Mouse (Mus musculus) hindbrain, embryonic 14.5 days (tissue): ENCODE measurements at regions not wholly inside any gene's neighbourhood (a gene's known extent, or its start where the extent isn't known, plus 50 kb on each side); places are given as distances from the start of the nearest gene placed in this dataset.

Experiments
- ATAC-seq: fragments of 200-750 bp; cut with Nextera tagmentation; 2 replicates; pipeline ENCODE4 v1.8.0; 2017; ENCODE audit warnings: moderate number of reproducible peaks, mild to moderate bottlenecking, moderate TSS enrichment, moderate library complexity; ENCODE audit not compliant: low FRiP score
- DNase-seq: peaks from one replicate; pipeline ENCODE4 v3.0.0-alpha.2; 2015; ENCODE audit warnings: low spot score
- H3K27ac ChIP-seq: fragments of 300-500 bp; sonication (generic); 2 replicates; pipeline ENCODE4 v1.5.1; 2014; ENCODE audit warnings: mild to moderate bottlenecking, moderate library complexity
- H3K27me3 ChIP-seq: fragments of 300-500 bp; sonication (generic); 2 replicates; pipeline ENCODE4 v1.6.1; 2014; ENCODE audit warnings: mild to moderate bottlenecking, low read length, mixed read lengths; ENCODE audit not compliant: control insufficient read depth, insufficient read depth
- H3K36me3 ChIP-seq: fragments of 300-500 bp; sonication (generic); replicated peaks from 2 replicates; pipeline ENCODE4 v1.6.1; 2014; ENCODE audit not compliant: control insufficient read depth, insufficient read depth
- H3K4me1 ChIP-seq: fragments of 300-500 bp; sonication (generic); replicated peaks from 2 replicates; pipeline ENCODE4 v1.6.1; 2014; ENCODE audit warnings: antibody characterized with exemption, low read length, mixed read lengths; ENCODE audit not compliant: control insufficient read depth, insufficient read depth
- H3K4me2 ChIP-seq: fragments of 300-500 bp; sonication (generic); replicated peaks from 2 replicates; pipeline ENCODE4 v1.6.1; 2014; ENCODE audit warnings: mild to moderate bottlenecking, moderate library complexity
- H3K4me3 ChIP-seq: fragments of 300-500 bp; sonication (generic); replicated peaks from 2 replicates; pipeline ENCODE4 v1.5.1; 2014; ENCODE audit warnings: mild to moderate bottlenecking, low read length
- H3K9ac ChIP-seq: fragments of 300-500 bp; sonication (generic); 2 replicates; pipeline ENCODE4 v1.6.1; 2014
- H3K9me3 ChIP-seq: fragments of 300-500 bp; sonication (generic); 2 replicates; pipeline ENCODE4 v1.6.1; 2016; ENCODE audit warnings: low read length; ENCODE audit not compliant: control insufficient read depth
- WGBS: fragments of 180-500 bp; shearing (Covaris S2); extraction: QIAGEN DNeasy Blood & Tissue Kit; methylation state at CpG from one replicate; pipeline ENCODE4 v1.1.7; 2014; 5-methylcytosine and 5-hydroxymethylcytosine counted together

GRCm38 (mm10) chr13:6085891-6086290 is 224.6 kb downstream of the Klf6 start:
- Histone ChIP-seq H3K9me3 (no peaks in the 10 kb centered on the region), H3K9ac (no peak overlapping the region), H3K27me3 (no peaks in the 10 kb centered on the region), H3K4me3 (no peak overlapping the region), H3K36me3 (no peaks in the 10 kb centered on the region), H3K27ac (no peak overlapping the region), H3K4me1 (no peaks in the 10 kb centered on the region), H3K4me2 (no peak overlapping the region)
- WGBS, result 68% methylated on average over 2 of the region's 2 CpGs
- ATAC-seq, result no peak
- no peak for DNase-seq

DNA sequence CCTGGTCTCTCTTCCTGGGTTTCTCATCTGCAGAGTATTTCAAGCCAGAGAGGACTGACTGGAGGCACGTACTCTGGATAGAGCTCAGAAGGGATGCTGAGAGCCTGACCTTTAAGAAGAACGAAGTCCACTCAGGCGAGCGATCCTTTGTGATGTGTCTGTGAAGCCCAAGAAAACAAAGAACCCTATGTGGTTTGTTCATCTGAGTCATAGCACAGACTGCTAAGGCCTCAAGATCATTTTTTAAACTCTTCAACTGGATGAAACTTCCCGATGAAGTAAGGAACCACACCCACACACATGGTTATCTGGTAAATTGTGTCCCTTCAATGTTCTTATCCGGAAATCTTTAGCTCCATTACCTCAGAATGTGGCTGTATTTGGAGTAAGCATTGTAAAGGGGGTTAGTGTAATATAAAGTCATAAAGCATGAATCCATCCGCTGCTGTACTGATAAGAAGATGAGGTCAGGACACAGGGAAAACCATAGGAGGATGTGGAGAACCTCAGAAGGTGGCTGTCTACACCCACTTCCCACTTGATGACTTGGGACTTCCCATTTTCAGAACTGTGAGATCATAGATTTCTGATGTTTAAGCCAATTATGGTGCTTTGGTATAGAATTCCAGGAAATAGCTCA is 247.9 kb downstream of the Klf6 start:
- WGBS, result 84% methylated on average over 7 of the region's 7 CpGs

GRCm38 (mm10) chr13:6119703-6120102 is 258.4 kb downstream of the Klf6 start:
- Histone ChIP-seq H3K4me2 (no peak overlapping the region), H3K9me3 (no peaks in the 10 kb centered on the region), H3K4me1 (no peaks in the 10 kb centered on the region), H3K9ac (no peak overlapping the region), H3K27ac (no peak overlapping the region), H3K4me3 (no peak overlapping the region), H3K27me3 (no peaks in the 10 kb centered on the region), H3K36me3 (no peaks in the 10 kb centered on the region)
- WGBS, result 97% methylated on average over 1 of the region's 1 CpGs
- DNase-seq (no peak), ATAC-seq (no peak)

More for the DNA sequence above, 247.9 kb downstream of the Klf6 start:
- H3K4me1 ChIP-seq, result no peaks in the 10 kb centered on the region
- H3K9ac ChIP-seq, result no peak overlapping the region
- no peak overlapping the region for H3K27ac ChIP-seq
- ATAC-seq (no peak), DNase-seq (no peak)
- no peaks in the 10 kb centered on the region for H3K27me3 ChIP-seq
- H3K4me3 ChIP-seq, result no peak overlapping the region
- H3K4me2 ChIP-seq, result no peak overlapping the region
- H3K36me3 ChIP-seq, result no peaks in the 10 kb centered on the region
- H3K9me3 ChIP-seq, result no peaks in the 10 kb centered on the region

DNA sequence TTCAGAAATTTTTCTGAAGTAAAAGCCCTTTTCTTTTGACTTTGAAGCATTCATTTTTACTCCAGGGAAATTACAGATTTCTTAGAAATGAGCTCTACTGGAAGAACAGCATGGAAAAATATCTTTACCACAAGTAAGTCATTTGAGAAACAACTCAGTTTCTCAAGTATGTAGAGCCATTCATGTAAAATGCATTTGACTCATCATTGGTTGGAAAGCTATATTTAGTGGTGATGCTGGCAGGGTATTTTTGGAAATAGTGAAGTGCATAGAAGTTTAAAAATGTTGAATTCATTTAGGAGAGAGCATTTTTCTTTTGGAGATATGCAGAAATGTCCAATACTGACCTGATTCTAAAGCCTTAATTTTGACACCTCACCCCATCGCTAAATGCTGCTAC is 266.0 kb downstream of the Klf6 start:
- Histone ChIP-seq H3K4me3 (no peak overlapping the region), H3K36me3 (no peaks in the 10 kb centered on the region), H3K27me3 (no peaks in the 10 kb centered on the region), H3K9me3 (no peaks in the 10 kb centered on the region), H3K27ac (no peak overlapping the region), H3K4me2 (no peak overlapping the region), H3K4me1 (no peaks in the 10 kb centered on the region), H3K9ac (no peak overlapping the region)
- no peak for ATAC-seq
- WGBS, result 97% methylated on average over 1 of the region's 1 CpGs
- no peak for DNase-seq

DNA sequence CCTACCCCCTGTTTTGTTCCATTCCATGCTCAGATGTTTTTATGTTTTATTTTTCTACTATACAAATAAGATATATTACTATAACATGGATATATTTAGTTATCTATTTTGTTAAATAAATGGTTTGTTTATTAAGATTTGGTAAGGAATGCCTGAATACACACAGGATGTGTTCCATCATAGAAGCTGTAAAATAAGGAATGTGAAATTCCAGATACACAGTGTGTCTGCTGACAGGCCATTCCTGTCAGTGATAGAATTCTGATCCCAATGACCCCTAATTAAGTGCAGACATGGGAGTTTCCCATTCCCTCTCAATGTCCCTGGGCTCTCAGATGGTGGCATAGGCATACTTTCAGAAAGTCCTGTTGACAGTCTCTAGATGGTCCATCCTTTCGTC is 267.6 kb downstream of the Klf6 start:
- Histone ChIP-seq H3K27me3 (no peaks in the 10 kb centered on the region), H3K4me1 (no peaks in the 10 kb centered on the region), H3K9me3 (no peaks in the 10 kb centered on the region), H3K27ac (no peak overlapping the region), H3K4me3 (no peak overlapping the region), H3K36me3 (no peaks in the 10 kb centered on the region), H3K9ac (no peak overlapping the region), H3K4me2 (no peak overlapping the region)
- 85% methylated on average over 1 of the region's 1 CpGs for WGBS
- DNase-seq, result no peak
- ATAC-seq, result no peak

DNA sequence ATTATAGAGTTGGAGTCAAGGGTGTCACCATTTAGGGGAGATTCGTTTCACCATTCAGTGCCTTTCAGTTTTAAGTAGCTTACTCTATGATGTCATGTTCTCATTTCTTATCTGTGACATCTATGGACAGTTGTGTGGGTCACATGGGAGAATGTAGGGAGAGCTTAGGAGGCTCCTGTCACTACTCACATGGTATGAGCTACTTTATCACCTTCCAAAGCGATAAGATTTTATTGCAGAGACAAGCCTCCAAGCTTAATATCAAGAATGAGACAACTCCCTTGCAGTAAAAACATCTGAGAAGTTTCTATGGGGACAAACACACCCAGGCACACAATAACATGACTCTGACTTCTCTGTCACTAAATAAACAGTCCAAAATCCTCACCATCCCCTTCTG is 270.1 kb downstream of the Klf6 start:
- Histone ChIP-seq H3K4me2 (no peak overlapping the region), H3K9me3 (no peaks in the 10 kb centered on the region), H3K9ac (no peak overlapping the region), H3K27ac (no peak overlapping the region), H3K4me3 (no peak overlapping the region), H3K36me3 (no peaks in the 10 kb centered on the region), H3K27me3 (no peaks in the 10 kb centered on the region), H3K4me1 (no peaks in the 10 kb centered on the region)
- DNase-seq, result no peak
- WGBS, result 88% methylated on average over 2 of the region's 2 CpGs
- no peak for ATAC-seq

DNA sequence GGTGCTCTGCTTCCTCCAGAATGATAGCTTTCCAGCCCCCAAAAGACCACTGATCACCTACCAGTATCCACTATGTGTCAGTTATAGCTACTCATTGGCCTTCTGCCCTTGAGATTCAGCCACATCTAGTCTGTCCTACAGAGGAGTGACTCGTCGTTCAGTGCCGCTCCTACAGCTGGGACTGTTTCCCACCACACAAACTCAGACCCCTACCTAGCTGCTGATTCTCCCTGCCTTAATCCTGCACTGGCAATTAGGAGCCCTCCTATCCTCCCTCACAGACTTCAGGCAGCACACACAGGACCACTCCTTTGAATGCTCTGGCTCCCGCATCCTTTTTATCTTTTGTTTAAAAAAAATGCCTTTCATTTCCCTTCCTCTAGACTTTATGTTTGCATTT is 275.9 kb downstream of the Klf6 start:
- WGBS, result 27% methylated on average over 4 of the region's 4 CpGs
- no peak for DNase-seq
- H3K4me2 ChIP-seq, result no peak overlapping the region
- H3K9me3 ChIP-seq, result no peaks in the 10 kb centered on the region
- no peak overlapping the region for H3K27ac ChIP-seq
- no peak for ATAC-seq
- no peak overlapping the region for H3K9ac ChIP-seq
- H3K27me3 ChIP-seq, result no peaks in the 10 kb centered on the region
- H3K4me1 ChIP-seq, result no peaks in the 10 kb centered on the region
- H3K4me3 ChIP-seq, result no peak overlapping the region
- H3K36me3 ChIP-seq, result no peaks in the 10 kb centered on the region

- WGBS, result 70% methylated on average over 2 of the region's 2 CpGs
- Histone ChIP-seq H3K4me2 (no peak overlapping the region), H3K9me3 (no peaks in the 10 kb centered on the region), H3K4me1 (no peaks in the 10 kb centered on the region), H3K27me3 (no peaks in the 10 kb centered on the region), H3K4me3 (no peak overlapping the region), H3K9ac (no peak overlapping the region), H3K36me3 (no peaks in the 10 kb centered on the region), H3K27ac (no peak overlapping the region)
- ATAC-seq (no peak), DNase-seq (no peak)
Measured at GRCm38 (mm10) chr13:6142771-6143170, 281.5 kb downstream of the Klf6 start.

- Histone ChIP-seq H3K9ac (no peak overlapping the region), H3K9me3 (no peaks in the 10 kb centered on the region), H3K36me3 (no peaks in the 10 kb centered on the region), H3K27ac (no peak overlapping the region), H3K27me3 (no peaks in the 10 kb centered on the region), H3K4me3 (no peak overlapping the region), H3K4me2 (no peak overlapping the region), H3K4me1 (peaks cover 6% of the 10 kb centered on the region; the same call in 1 of the 2 replicates)
- ATAC-seq (no peak), DNase-seq (no peak)
- 89% methylated on average over 4 of the region's 4 CpGs for WGBS
Measured at GRCm38 (mm10) chr13:6153657-6154056, 292.4 kb downstream of the Klf6 start.

- H3K4me2 ChIP-seq, result no peak overlapping the region
- H3K27me3 ChIP-seq, result no peaks in the 10 kb centered on the region
- H3K9ac ChIP-seq, result no peak overlapping the region
- no peak overlapping the region for H3K4me3 ChIP-seq
- WGBS, result 71% methylated on average over 4 of the region's 4 CpGs
- H3K9me3 ChIP-seq, result no peaks in the 10 kb centered on the region
- no peak for DNase-seq
- H3K4me1 ChIP-seq, result peaks cover 12% of the 10 kb centered on the region; the same call in 1 of the 2 replicates
- H3K36me3 ChIP-seq, result no peaks in the 10 kb centered on the region
- no peak for ATAC-seq
- H3K27ac ChIP-seq, result no peak overlapping the region
Measured at GRCm38 (mm10) chr13:6156191-6156590, 294.9 kb downstream of the Klf6 start.
